Mouse (Mus musculus): ENCODE measurements at regions not wholly inside any gene's neighbourhood (a gene's known extent, or its start where the extent isn't known, plus 50 kb on each side); places are given as distances from the start of the nearest gene placed in this dataset.
A peak's percentile ranks its signal among the peaks of the same experiment; 100 is the strongest.
"Not testable (repeated sequence)": the region's sequence is repeated elsewhere in the genome, so short reads cannot be mapped to it uniquely, and the experiment has no call there.

GRCm38 (mm10) chr6:48341367-48341766 lies 54.0 kb upstream of the Krba1 start:
- DNase-seq, result not testable (repeated sequence)

GRCm38 (mm10) chr6:48336964-48337363 lies 58.4 kb upstream of the Krba1 start:
- not testable (repeated sequence) for DNase-seq

GRCm38 (mm10) chr6:48288011-48288410 lies 107.4 kb upstream of the Krba1 start:
- peak; percentile 9 for DNase-seq

GRCm38 (mm10) chr6:48279646-48280045 lies 115.7 kb upstream of the Krba1 start:
- DNase-seq, result not testable (repeated sequence)

- not testable (repeated sequence) for DNase-seq
These were observed 133.8 kb upstream of the Krba1 start for GRCm38 (mm10) chr6:48261563-48261962.

- not testable (repeated sequence) for DNase-seq
These were observed 142.4 kb upstream of the Krba1 start for GRCm38 (mm10) chr6:48252989-48253388.

GRCm38 (mm10) chr6:48251954-48252353 lies 143.4 kb upstream of the Krba1 start:
- DNase-seq, result no peak

GRCm38 (mm10) chr6:48244191-48244590 lies 151.2 kb upstream of the Krba1 start:
- not testable (repeated sequence) for DNase-seq

- DNase-seq, result peak; percentile 54
These were observed 141.0 kb upstream of the Zfp746 start for GRCm38 (mm10) chr6:48227431-48227830.

GRCm38 (mm10) chr6:48224206-48224605 lies 137.8 kb upstream of the Zfp746 start:
- no peak for DNase-seq

- DNase-seq, result no peak
These were observed 136.6 kb upstream of the Zfp746 start for GRCm38 (mm10) chr6:48222971-48223370.

- DNase-seq, result not testable (repeated sequence)
These were observed 135.4 kb upstream of the Zfp746 start for GRCm38 (mm10) chr6:48221806-48222205.

GRCm38 (mm10) chr6:48215212-48215611 lies 128.8 kb upstream of the Zfp746 start:
- DNase-seq, result no peak

GRCm38 (mm10) chr6:48209739-48210138 lies 123.3 kb upstream of the Zfp746 start:
- DNase-seq, result no peak

- DNase-seq, result no peak
These were observed 122.7 kb upstream of the Zfp746 start for GRCm38 (mm10) chr6:48209103-48209502.

- DNase-seq, result no peak
These were observed 119.3 kb upstream of the Zfp746 start for GRCm38 (mm10) chr6:48205722-48206121.

GRCm38 (mm10) chr6:48199951-48200350 lies 113.6 kb upstream of the Zfp746 start:
- DNase-seq, result peak; percentile 41

GRCm38 (mm10) chr6:48198806-48199205 lies 112.4 kb upstream of the Zfp746 start:
- DNase-seq, result no peak

- DNase-seq, result no peak
These were observed 111.4 kb upstream of the Zfp746 start for GRCm38 (mm10) chr6:48197696-48198378.

- not testable (repeated sequence) for DNase-seq
These were observed 102.0 kb upstream of the Zfp746 start for GRCm38 (mm10) chr6:48188363-48188762.

GRCm38 (mm10) chr6:48185311-48185710 lies 98.9 kb upstream of the Zfp746 start:
- DNase-seq, result no peak

GRCm38 (mm10) chr6:48178360-48179120 lies 92.1 kb upstream of the Zfp746 start:
- DNase-seq, result peak; percentile 7

GRCm38 (mm10) chr6:48177936-48178335 lies 91.5 kb upstream of the Zfp746 start:
- peak; percentile 81 for DNase-seq

- no peak for DNase-seq
These were observed 88.8 kb upstream of the Zfp746 start for GRCm38 (mm10) chr6:48175234-48175633.

Data from kidney, postnatal 10 days (tissue).